Mouse (Mus musculus) heart, adult 2 months (tissue): ENCODE measurements around the gene Pprc1. TPM values are rescaled to one million over a fixed set of nuclear protein-coding genes. Genes with fewer than 3 reads are reported as not detected.

Experiments
- DNase-seq, 2 experiments: peaks; one replicate each; pipeline ENCODE4 v3.0.0; 2021
- H3K27ac ChIP-seq: fragments of 200-600 bp; 2 replicates; pipeline ENCODE4 v1.8.1; 2022
- H3K27me3 ChIP-seq: fragments of 200-500 bp; 2 replicates; pipeline ENCODE4 v1.6.1; 2012; ENCODE audit warnings: mild to moderate bottlenecking, low read length, inconsistent platforms, mixed read lengths; ENCODE audit not compliant: control insufficient read depth, insufficient read depth
- H3K36me3 ChIP-seq: fragments of 200-500 bp; 2 replicates; pipeline ENCODE4 v1.6.1; 2012; ENCODE audit warnings: low read length, inconsistent platforms; ENCODE audit not compliant: control insufficient read depth, insufficient read depth
- H3K4me1 ChIP-seq: fragments of 200-500 bp; 2 replicates; pipeline ENCODE4 v1.6.1; 2011; ENCODE audit warnings: low read length; ENCODE audit not compliant: control insufficient read depth, insufficient read depth
- H3K4me3 ChIP-seq: fragments of 200-600 bp; 2 replicates; pipeline ENCODE4 v1.8.1; 2022
- H3K79me2 ChIP-seq: fragments of 200-500 bp; replicated peaks from 2 replicates; pipeline ENCODE4 v1.6.1; 2012; ENCODE audit warnings: mild to moderate bottlenecking, inconsistent platforms, low read length, moderate library complexity, mixed read lengths; ENCODE audit not compliant: control insufficient read depth, insufficient read depth
- H3K9ac ChIP-seq: fragments of 200-500 bp; 2 replicates; pipeline ENCODE4 v1.6.1; 2012; ENCODE audit warnings: low read depth, mild to moderate bottlenecking, control low read depth, inconsistent platforms, low read length, mixed read lengths
- CTCF ChIP-seq: fragments of 200-600 bp; IDR thresholded peaks from 2 replicates; pipeline ENCODE4 v1.8.1; 2022; ENCODE audit warnings: antibody characterized with exemption, mild to moderate bottlenecking, moderate library complexity
- EP300 ChIP-seq: fragments of 200-500 bp; IDR thresholded peaks from 2 replicates; pipeline ENCODE4 v1.6.1; 2011; ENCODE audit warnings: low read depth, low read length, control low read depth; ENCODE audit not compliant: insufficient read depth
- POLR2A ChIP-seq: fragments of 200-500 bp; IDR thresholded peaks from 2 replicates; pipeline ENCODE4 v1.6.1; 2011; ENCODE audit warnings: mild to moderate bottlenecking, low read depth, low read length, control low read depth; ENCODE audit not compliant: insufficient read depth
- WGBS: fragments of 180-500 bp; shearing (Covaris S2); methylation state at CpG from one replicate; pipeline ENCODE4 v1.1.7; 2018; 5-methylcytosine and 5-hydroxymethylcytosine counted together
- intact Hi-C: fragments of 180-260 bp; cut with DNase I; formaldehyde crosslinking; loops from one replicate; pipeline ENCODE4 v1.15.1; 2025
- long read RNA-seq: library from polyadenylated mRNA; stranded (forward); transcript quantifications from one replicate; pipeline ENCODE4 v2.0.0, GENCODE M21; 2021
- polyA plus RNA-seq: library from polyadenylated mRNA; depleted of rRNA; stranded (reverse); fragments of >200 nt; gene quantifications from 2 replicates; pipeline ENCODE4 v1.2.3, GENCODE M21; 2012; rRNA removed
- total RNA-seq, 2 experiments: library from RNA; stranded (reverse); gene quantifications; 2 replicates each; pipeline ENCODE4 v1.2.3; 2021

The Pprc1 gene
- 10 to 100 TPM; 15.0 to 18.3 TPM for total RNA-seq
- polyA plus RNA-seq, result 11.7 and 15.4 TPM in 2 replicates
- long read RNA-seq, partial matches to known transcripts, result 1 of 1 reads
- long read RNA-seq, other reads (novel, unspliced or antisense), result 0 of 1 reads

DNA sequence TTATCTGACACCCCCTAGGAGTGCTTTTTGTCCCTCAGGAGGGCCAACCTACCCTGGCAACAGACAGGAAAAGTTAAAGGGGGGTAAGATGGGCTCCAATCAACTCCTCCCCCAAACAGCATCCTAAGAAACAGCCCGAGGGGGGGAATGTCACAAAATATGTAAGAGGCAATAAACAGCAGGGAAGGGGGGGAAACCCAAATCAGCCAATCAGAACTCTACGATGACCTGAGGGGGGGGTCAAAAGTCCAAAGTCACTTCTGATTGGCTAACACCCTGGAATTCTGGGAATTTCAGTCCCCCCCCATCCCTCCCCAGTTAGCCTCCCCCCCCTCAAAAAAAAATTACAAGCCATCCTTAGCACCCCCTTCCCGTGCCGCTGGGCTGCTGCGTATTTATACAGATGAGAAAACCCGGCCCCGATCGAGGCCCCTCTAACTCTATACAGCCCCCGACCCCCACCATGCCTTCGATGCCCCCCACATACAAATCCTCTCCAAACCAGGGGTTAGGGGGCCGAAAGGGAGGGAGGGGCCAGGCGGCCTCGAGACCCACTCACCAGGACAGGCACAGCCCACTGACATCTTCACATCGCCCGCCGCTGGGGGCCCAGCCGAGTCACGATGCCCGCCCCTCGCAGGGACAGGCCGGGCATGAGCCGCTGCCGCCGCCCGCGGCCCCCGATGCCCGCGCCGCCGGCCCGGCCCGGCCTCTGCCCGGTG is at the start of gene Pprc1:
Gene Pprc1, plus strand, starts transcription at position 616 of the 722 bp plus-strand sequence.
- peak; percentile 53 to 57 for DNase-seq
- H3K9ac ChIP-seq, result peak within 1 kb of the TSS; percentile 96
- WGBS, result under 1% methylated on average over 34 of the region's 34 CpGs
- peak within 1 kb of the TSS; percentile 98 for H3K27ac ChIP-seq
- intact Hi-C loops, result loop anchor here (5.0 kb wide), 1 partner anchor 42 kb away; the partner anchor contains the start of gene Hps6
- H3K4me3 ChIP-seq, result peak within 1 kb of the TSS; percentile 76
- peaks cover 26% of the 10 kb centered on the region for H3K4me1 ChIP-seq
- H3K36me3 ChIP-seq, result peaks cover 13% of the 10 kb centered on the region
- peaks cover 7% of the 10 kb centered on the region; the same call in 1 of the 2 replicates for H3K79me2 ChIP-seq
- no peaks in the 10 kb centered on the region for H3K27me3 ChIP-seq
- no peak for TF ChIP-seq POLR2A
- no peak for TF ChIP-seq CTCF
- no peak for TF ChIP-seq EP300

DNA sequence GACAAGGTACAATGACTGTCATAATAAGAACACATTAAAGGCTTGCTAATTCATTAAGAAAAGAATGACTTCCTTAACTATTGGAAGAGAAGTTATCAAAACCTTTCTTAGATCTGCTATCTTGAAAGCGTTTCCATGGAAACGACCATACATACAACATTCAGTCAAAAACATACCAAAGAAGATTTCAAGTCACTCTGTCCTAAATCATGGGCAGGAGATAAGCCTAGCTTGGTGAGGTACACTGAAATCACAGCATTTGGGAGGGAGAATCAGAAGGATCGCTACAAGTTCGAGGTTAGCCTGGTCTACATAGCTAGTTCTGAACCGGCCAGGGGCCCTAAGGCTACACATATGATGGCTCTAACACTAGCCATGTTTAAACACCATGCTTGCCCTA is 47.3 kb upstream of the Pprc1 start:
- H3K4me1 ChIP-seq, result peaks cover 2% of the 10 kb centered on the region
- TF ChIP-seq POLR2A (no peak), EP300 (no peak), CTCF (no peak)
- H3K4me3 ChIP-seq, result peak overlapping the region; percentile 82
- no peaks in the 10 kb centered on the region for H3K36me3 ChIP-seq
- DNase-seq, result no peak
- WGBS, result 47% methylated on average over 5 of the region's 5 CpGs
- intact Hi-C loops, result no loop called here
- H3K79me2 ChIP-seq, result no peaks in the 10 kb centered on the region
- peak overlapping the region; percentile 90 for H3K27ac ChIP-seq
- H3K9ac ChIP-seq, result peak overlapping the region; percentile 95; the same call in 1 of the 2 replicates
- no peaks in the 10 kb centered on the region for H3K27me3 ChIP-seq

DNA sequence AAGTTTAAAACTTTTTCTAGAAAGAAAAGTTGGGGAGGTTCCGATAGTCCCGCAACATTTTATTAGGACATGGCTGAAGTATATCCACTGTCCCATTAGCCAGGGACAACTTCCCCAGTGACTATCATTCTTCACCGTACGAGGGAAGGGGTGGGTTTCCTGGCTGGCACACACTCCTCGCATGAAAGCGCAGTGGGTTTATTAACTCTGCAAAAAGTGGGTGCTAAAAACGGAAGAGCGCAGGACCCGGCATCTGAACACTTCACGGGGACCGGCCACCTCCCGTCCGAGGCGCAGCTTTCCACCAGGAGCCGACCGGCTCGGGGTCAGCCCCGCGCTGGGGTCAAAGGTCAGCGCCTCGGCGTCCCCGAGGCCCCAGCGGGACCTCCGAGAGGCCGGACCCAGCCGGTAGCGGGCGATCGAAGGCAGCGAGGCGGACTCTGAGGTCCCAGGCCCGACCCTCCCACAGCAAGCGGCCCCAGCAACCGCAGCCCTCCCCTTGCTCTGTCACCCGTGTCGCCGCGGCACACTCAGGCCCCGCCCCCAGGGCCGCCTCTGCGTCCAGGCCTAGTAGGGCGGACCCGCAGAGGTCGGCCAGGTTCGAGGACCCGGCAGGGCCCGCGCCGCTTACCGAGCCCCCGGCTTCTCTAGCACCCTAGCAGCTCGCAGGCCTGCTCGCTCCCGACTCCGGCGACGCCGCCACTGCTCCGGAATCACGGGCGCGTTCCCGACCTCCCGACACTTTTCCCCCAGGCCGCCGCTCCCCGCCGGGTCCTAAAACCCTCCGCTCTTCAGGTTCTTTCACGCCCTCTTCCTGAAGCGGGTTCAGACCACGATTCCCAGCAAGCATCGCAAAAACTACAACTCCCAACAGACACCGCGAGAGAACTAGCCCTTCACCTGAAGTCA is 46.6 kb upstream of the Pprc1 start, which contains the start of gene Armh3:
Gene Armh3, minus strand, starts transcription at position 704 of the 909 bp plus-strand sequence.
- Histone ChIP-seq H3K27ac (peak within 1 kb of the TSS; percentile 90), H3K36me3 (no peaks in the 10 kb centered on the region), H3K9ac (peak within 1 kb of the TSS; percentile 95), H3K27me3 (no peaks in the 10 kb centered on the region), H3K4me3 (peak within 1 kb of the TSS; percentile 82), H3K4me1 (peaks cover 2% of the 10 kb centered on the region), H3K79me2 (no peaks in the 10 kb centered on the region)
- TF ChIP-seq POLR2A, result peak; percentile 62
- TF ChIP-seq CTCF, result 0 out of 2 replicates have a peak, but pooled peaks have one; percentile 14
- TF ChIP-seq EP300, result no peak
- DNase-seq, result peak; percentile 93 to 95
- WGBS, result under 1% methylated on average over 75 of the region's 76 CpGs
- intact Hi-C loops, result no loop called here

DNA sequence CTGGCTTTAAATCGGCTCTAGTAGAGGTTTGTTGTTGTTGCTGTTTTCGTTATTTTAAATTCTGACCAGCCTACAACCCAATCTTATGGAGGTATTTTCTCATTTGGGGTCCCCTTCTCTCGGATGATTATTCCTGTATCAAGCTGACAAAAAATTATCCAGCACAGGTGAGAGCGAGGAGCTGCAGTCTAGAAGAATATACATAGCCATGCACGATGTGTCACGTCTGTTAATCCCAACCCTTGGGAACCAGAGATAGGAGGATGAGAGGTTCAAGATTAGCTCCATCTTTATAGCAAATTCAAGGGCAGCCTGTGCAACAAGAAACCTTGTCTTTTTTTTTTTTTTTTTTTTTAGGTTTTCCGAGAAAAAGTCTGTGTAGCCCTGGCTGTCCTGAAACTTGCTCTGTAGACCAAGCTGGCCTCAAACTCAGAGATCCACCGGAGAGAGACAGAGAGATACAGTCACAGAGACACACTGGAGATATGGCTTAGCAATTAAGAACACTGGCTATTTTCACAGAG is 45.9 kb upstream of the Pprc1 start:
- Histone ChIP-seq H3K27ac (peak overlapping the region; percentile 90), H3K79me2 (no peaks in the 10 kb centered on the region), H3K4me1 (peaks cover 2% of the 10 kb centered on the region), H3K4me3 (peak overlapping the region; percentile 82), H3K9ac (no peak overlapping the region), H3K27me3 (no peaks in the 10 kb centered on the region), H3K36me3 (no peaks in the 10 kb centered on the region)
- intact Hi-C loops, result no loop called here
- DNase-seq, result no peak
- TF ChIP-seq CTCF (no peak), POLR2A (no peak), EP300 (no peak)
- WGBS, result 8% methylated on average over 8 of the region's 8 CpGs

DNA sequence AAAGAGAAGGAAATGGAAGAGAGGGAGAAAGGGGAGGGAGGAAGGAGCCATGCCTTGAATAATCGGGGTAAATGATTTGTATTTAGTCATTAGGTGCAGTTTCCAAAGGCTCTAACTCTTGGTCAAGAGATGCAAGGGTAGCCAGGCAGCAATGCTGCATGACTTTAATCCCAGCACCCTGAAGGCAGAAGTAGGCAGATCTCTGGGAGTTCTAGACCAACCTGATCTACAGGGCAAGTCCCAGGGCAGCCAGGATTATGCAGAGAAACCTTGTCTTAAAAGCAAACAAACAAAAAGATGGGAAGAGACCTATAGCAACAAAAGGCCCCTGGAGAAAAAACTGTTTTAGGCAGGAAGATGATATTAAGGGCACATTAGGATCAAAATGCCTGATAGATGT is 45.3 kb upstream of the Pprc1 start:
- no peak for DNase-seq
- intact Hi-C loops, result no loop called here
- no peaks in the 10 kb centered on the region for H3K36me3 ChIP-seq
- WGBS, result 28% methylated on average over 1 of the region's 1 CpGs
- no peaks in the 10 kb centered on the region for H3K27me3 ChIP-seq
- H3K27ac ChIP-seq, result no peak overlapping the region
- H3K9ac ChIP-seq, result no peak overlapping the region
- no peaks in the 10 kb centered on the region for H3K79me2 ChIP-seq
- peaks cover 7% of the 10 kb centered on the region for H3K4me1 ChIP-seq
- H3K4me3 ChIP-seq, result no peak overlapping the region
- TF ChIP-seq CTCF (no peak), EP300 (no peak), POLR2A (no peak)
